Mouse (Mus musculus) small intestine, adult 2 months (tissue): ENCODE measurements around the gene Agap1. TPM values are rescaled to one million over a fixed set of nuclear protein-coding genes. Genes with fewer than 3 reads are reported as not detected.

Source experiments
- H3K27ac ChIP-seq: fragments of 200-500 bp; 2 replicates; pipeline ENCODE4 v1.5.1; 2012; ENCODE audit warnings: low read depth, low read length, control low read depth, inconsistent platforms; ENCODE audit not compliant: insufficient read depth
- H3K27me3 ChIP-seq: fragments of 200-500 bp; 2 replicates; pipeline ENCODE4 v1.6.1; 2012; ENCODE audit warnings: mild to moderate bottlenecking, moderate library complexity, low read length, inconsistent platforms; ENCODE audit not compliant: control insufficient read depth, insufficient read depth
- H3K36me3 ChIP-seq: fragments of 200-500 bp; 2 replicates; pipeline ENCODE4 v1.6.1; 2012; ENCODE audit warnings: mild to moderate bottlenecking, low read length, control low read depth, inconsistent platforms; ENCODE audit not compliant: control insufficient read depth, insufficient read depth
- H3K4me1 ChIP-seq: fragments of 200-500 bp; 2 replicates; pipeline ENCODE4 v1.6.1; 2012; ENCODE audit warnings: low read length, inconsistent platforms, mixed read lengths; ENCODE audit not compliant: control insufficient read depth, insufficient read depth, insufficient read length
- H3K4me3 ChIP-seq: fragments of 200-500 bp; 2 replicates; pipeline ENCODE4 v1.5.1; 2012; ENCODE audit warnings: low read depth, mild to moderate bottlenecking, control low read depth, inconsistent platforms, low read length, moderate library complexity
- CTCF ChIP-seq: fragments of 200-500 bp; IDR thresholded peaks from 2 replicates; pipeline ENCODE4 v1.5.1; 2012; ENCODE audit warnings: low read depth, mild to moderate bottlenecking, control low read depth, inconsistent platforms, low read length, moderate library complexity, mixed read lengths; ENCODE audit not compliant: insufficient replicate concordance, insufficient read length; ENCODE audit errors: extremely low read depth
- POLR2A ChIP-seq: fragments of 200-500 bp; IDR thresholded peaks from 2 replicates; pipeline ENCODE4 v1.6.1; 2012; ENCODE audit warnings: low read depth, mild to moderate bottlenecking, control low read depth, inconsistent platforms, low read length, moderate library complexity
- WGBS: fragments of 180-500 bp; shearing (Covaris S2); methylation state at CpG from one replicate; pipeline ENCODE4 v1.1.7; 2018; 5-methylcytosine and 5-hydroxymethylcytosine counted together
- polyA plus RNA-seq: library from polyadenylated mRNA; depleted of rRNA; stranded (reverse); fragments of >200 nt; gene quantifications from 2 replicates; pipeline ENCODE4 v1.2.3, GENCODE M21; 2012

Gene Agap1
- polyA plus RNA-seq, 1 experiment = 27.8 TPM

DNA sequence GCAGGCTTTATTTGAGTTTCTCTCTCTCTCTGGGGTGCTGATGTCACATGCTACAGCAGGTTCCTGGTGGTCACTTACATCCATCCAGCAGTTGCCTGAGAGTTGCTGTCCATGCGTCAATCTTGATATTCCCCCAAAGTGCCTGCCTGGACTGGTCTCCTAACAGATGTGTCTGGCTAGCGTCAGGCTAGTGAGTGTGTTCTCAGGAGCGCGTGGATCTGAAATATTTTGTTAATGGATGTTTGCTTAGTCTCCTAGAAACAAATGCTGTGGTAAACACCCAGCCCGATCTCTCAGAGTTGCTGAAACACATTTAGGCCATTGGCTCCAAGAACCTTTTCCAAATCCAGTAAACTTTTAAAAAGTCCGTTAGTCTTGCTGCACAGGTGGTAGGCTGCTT is 161.9 kb downstream of the Agap1 start:
- Histone ChIP-seq H3K4me1 (no peaks in the 10 kb centered on the region), H3K4me3 (no peak overlapping the region), H3K27me3 (no peaks in the 10 kb centered on the region), H3K36me3 (no peaks in the 10 kb centered on the region), H3K27ac (no peak overlapping the region)
- TF ChIP-seq CTCF (no peak), POLR2A (no peak)
- 74% methylated on average over 6 of the region's 6 CpGs for WGBS

DNA sequence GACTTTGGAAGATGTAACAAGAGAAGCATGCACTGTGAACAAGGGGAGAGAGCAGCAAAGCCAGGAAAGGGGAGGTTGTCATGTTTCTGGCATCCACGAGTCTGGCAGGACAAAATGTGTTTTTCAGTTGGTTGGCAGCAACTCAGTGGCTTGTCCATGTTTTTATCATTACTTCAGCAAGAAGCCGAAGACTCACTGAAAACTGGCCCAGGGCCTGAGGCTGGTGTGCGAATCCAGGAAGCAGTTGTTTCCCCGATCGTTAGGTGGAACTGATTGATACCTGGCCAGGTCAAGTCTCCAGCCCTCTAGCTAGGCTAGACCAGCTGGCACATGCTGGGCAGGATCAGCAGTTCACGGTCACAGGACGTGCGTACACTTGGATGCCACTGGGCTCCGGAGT is 162.7 kb downstream of the Agap1 start:
- no peak overlapping the region for H3K27ac ChIP-seq
- no peaks in the 10 kb centered on the region for H3K36me3 ChIP-seq
- TF ChIP-seq POLR2A (no peak), CTCF (no peak)
- no peaks in the 10 kb centered on the region for H3K27me3 ChIP-seq
- H3K4me1 ChIP-seq = no peaks in the 10 kb centered on the region
- H3K4me3 ChIP-seq = no peak overlapping the region
- WGBS = 65% methylated on average over 9 of the region's 9 CpGs

DNA sequence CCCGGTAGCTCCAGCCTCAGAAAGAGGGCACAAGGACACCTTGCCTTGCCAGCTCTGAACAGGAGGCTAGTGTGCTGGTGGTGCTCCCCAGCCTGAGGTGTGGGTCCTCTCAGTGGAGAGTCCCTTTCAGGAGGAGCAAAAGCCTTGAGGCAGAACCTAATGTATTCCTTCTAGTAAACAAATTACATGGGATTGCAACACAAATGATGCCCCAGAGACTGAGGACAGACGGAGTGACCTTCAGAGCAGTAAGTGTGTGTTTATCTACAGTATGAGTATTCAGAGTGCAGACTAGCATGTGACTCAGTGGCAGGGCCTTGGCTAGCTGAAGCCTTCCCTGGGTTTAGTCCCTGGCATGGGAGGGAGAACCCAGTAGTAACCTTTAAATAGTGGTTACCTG is 165.4 kb downstream of the Agap1 start:
- H3K36me3 ChIP-seq = no peaks in the 10 kb centered on the region; the same call in none of the 2 replicates
- no peak overlapping the region for H3K4me3 ChIP-seq
- no peaks in the 10 kb centered on the region for H3K27me3 ChIP-seq
- 70% methylated on average over 2 of the region's 2 CpGs for whole genome bisulfite sequencing
- TF ChIP-seq POLR2A = no peak
- TF ChIP-seq CTCF = no peak
- no peak overlapping the region for H3K27ac ChIP-seq
- H3K4me1 ChIP-seq = no peaks in the 10 kb centered on the region

DNA sequence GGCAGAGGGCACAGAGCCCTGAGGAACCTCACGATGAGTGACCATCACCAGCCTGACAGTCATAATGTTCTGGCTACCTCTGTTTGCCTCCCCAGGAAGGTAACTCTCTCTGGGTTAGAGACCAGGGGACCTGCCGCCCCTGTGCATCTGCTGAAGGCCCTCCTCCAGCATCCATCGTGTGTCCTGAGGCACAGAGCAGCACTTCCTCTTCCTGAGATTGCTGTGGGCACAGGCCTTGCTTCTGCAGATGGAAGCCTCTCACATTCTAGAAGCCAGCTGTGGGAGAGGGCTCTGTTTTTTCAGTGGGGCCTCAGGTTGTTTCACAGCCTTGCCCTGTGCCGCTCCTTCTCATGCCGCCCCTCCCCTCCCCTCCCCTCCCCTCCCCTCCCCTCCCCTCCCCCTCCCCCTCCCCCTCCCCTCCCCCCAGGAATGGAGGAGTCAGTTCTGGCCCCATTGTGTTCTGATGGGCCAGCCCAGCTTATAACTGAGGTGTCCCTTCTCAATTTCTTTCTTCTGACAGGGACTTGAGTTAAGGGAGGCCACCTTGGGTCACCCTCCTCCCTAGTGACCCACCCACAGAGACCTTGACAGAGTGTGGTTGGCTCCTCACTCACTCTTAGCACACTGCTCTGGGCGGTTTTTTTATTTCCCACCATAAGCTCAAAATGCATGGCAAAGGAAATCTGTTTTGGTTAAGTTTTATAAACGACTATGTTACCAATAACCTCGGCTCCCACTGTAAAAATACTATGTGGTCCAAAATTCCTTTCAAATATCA is 166.6 kb downstream of the Agap1 start:
- TF ChIP-seq POLR2A = no peak
- no peak for TF ChIP-seq CTCF
- WGBS = 74% methylated on average over 8 of the region's 8 CpGs
- Histone ChIP-seq H3K4me1 (no peaks in the 10 kb centered on the region), H3K36me3 (no peaks in the 10 kb centered on the region; the same call in none of the 2 replicates), H3K4me3 (no peak overlapping the region), H3K27ac (no peak overlapping the region), H3K27me3 (no peaks in the 10 kb centered on the region)

DNA sequence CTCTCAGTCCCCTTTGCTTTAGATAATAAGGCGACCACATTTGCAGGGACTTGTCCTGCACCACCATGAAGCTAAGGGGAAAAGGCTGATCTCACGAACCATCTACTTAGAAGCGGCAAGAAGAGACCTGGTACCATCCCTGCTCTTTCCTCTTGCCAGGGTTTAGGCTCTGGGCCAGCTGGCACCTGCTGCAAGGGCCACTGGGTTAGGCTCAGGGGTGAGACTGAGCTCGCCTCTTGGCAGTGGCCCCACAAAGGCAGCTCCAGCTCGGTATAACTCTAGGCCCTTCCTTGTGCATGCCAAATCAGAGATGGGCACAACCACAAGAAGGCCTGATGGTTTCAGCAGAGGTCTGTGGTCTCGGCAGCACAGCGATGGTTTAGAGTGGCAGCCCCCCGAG is 167.3 kb downstream of the Agap1 start:
- Histone ChIP-seq H3K36me3 (no peaks in the 10 kb centered on the region; the same call in none of the 2 replicates), H3K27me3 (no peaks in the 10 kb centered on the region), H3K4me1 (no peaks in the 10 kb centered on the region), H3K4me3 (no peak overlapping the region), H3K27ac (no peak overlapping the region)
- TF ChIP-seq POLR2A = no peak
- TF ChIP-seq CTCF = no peak
- 58% methylated on average over 8 of the region's 8 CpGs for WGBS

DNA sequence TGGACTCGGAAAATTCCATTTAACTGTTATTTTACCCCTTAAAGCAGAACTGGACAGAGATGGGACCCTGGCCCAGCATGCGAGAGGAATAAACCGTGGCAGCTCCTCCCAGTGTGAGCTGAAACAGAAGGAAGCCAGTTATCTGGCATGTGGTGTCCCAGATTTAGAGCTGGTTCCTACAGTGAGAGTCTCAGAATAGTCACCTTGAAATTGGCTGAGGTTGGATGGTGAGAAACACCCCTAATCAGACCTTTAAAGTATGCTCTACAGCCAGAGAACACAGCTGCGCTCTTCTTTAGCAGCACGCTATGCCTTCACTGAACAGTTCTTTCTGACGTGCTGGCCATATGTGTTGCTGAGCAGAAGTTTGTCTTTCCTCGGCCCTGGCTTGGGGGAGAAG is 168.2 kb downstream of the Agap1 start:
- no peak for TF ChIP-seq POLR2A
- no peak for TF ChIP-seq CTCF
- 82% methylated on average over 7 of the region's 7 CpGs for WGBS
- H3K27ac ChIP-seq = no peak overlapping the region
- no peaks in the 10 kb centered on the region for H3K27me3 ChIP-seq
- no peak overlapping the region for H3K4me3 ChIP-seq
- H3K36me3 ChIP-seq = no peaks in the 10 kb centered on the region; the same call in none of the 2 replicates
- no peaks in the 10 kb centered on the region for H3K4me1 ChIP-seq

DNA sequence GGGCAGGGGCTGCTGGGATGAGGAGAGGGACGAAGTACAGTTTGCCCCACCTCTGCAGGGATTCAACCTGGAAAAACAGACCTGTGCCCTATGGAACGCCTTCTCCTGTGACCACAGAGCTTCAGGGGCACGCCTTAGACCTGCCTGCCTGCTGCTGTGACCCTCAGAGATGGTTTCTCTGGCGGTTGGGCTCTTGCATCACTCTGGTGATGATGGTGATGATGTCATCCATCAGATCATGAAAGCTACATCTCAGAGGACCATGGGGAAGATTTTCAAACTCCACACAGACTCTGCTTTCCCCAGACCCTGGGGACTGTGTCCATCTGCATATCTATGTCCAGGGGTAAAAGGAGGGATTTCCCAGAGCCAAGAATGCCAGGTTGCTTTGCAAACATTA is 170.7 kb downstream of the Agap1 start:
- H3K4me3 ChIP-seq = no peak overlapping the region
- TF ChIP-seq POLR2A (no peak), CTCF (no peak)
- WGBS = 77% methylated on average over 4 of the region's 4 CpGs
- H3K36me3 ChIP-seq = peaks cover 2% of the 10 kb centered on the region
- H3K4me1 ChIP-seq = no peaks in the 10 kb centered on the region
- H3K27me3 ChIP-seq = no peaks in the 10 kb centered on the region
- H3K27ac ChIP-seq = no peak overlapping the region
